Mouse (Mus musculus): ENCODE measurements around the gene Unc5a.

Unc5a gene

GRCm38 (mm10) chr13:54948531-54949493, at the start of gene Unc5a:
Unc5a (plus strand) TSS chr13:54949411.
- peak; percentile 25 to 27 for DNase-seq (ENCODE audit: low spot score in 2 of 2)

GRCm38 (mm10) chr13:54912053-54912452, 37.2 kb upstream of the Unc5a start:
- no peak for DNase-seq (ENCODE audit: low spot score in 2 of 2)

GRCm38 (mm10) chr13:54912894-54913621, 36.2 kb upstream of the Unc5a start:
- DNase-seq (ENCODE audit: low spot score in 2 of 2), result no peak

GRCm38 (mm10) chr13:54916644-54917043, 32.6 kb upstream of the Unc5a start:
- no peak for DNase-seq (ENCODE audit: low spot score in 2 of 2)

GRCm38 (mm10) chr13:54918910-54919309, 30.3 kb upstream of the Unc5a start:
- no peak for DNase-seq (ENCODE audit: low spot score in 2 of 2)

GRCm38 (mm10) chr13:54919666-54920065, 29.5 kb upstream of the Unc5a start:
- no peak for DNase-seq (ENCODE audit: low spot score in 2 of 2)

- DNase-seq (ENCODE audit: low spot score in 2 of 2), result no peak
These were observed 27.5 kb upstream of the Unc5a start for GRCm38 (mm10) chr13:54921700-54922099.

GRCm38 (mm10) chr13:54923705-54924104, 25.5 kb upstream of the Unc5a start:
- DNase-seq (ENCODE audit: low spot score in 2 of 2), result no peak

GRCm38 (mm10) chr13:54925466-54925865, 23.7 kb upstream of the Unc5a start:
- DNase-seq (ENCODE audit: low spot score in 2 of 2), result no peak

GRCm38 (mm10) chr13:54926654-54927053, 22.6 kb upstream of the Unc5a start:
- no peak for DNase-seq (ENCODE audit: low spot score in 2 of 2)

GRCm38 (mm10) chr13:54930123-54930522, 19.1 kb upstream of the Unc5a start:
- DNase-seq (ENCODE audit: low spot score in 2 of 2), result no peak

GRCm38 (mm10) chr13:54934873-54935272, 14.3 kb upstream of the Unc5a start:
- no peak for DNase-seq (ENCODE audit: low spot score in 2 of 2)

- DNase-seq (ENCODE audit: low spot score in 2 of 2), result no peak
These were observed 13.0 kb upstream of the Unc5a start for GRCm38 (mm10) chr13:54936173-54936572.

GRCm38 (mm10) chr13:54937885-54938284, 11.3 kb upstream of the Unc5a start:
- no peak for DNase-seq (ENCODE audit: low spot score in 2 of 2)

- no peak for DNase-seq (ENCODE audit: low spot score in 2 of 2)
These were observed 10.7 kb upstream of the Unc5a start for GRCm38 (mm10) chr13:54938493-54938892.

- DNase-seq (ENCODE audit: low spot score in 2 of 2), result no peak
These were observed 4.6 kb upstream of the Unc5a start for GRCm38 (mm10) chr13:54944411-54945157.

- no peak for DNase-seq (ENCODE audit: low spot score in 2 of 2)
These were observed 3.9 kb upstream of the Unc5a start for GRCm38 (mm10) chr13:54945332-54945731.

GRCm38 (mm10) chr13:54946406-54946805, 2.8 kb upstream of the Unc5a start:
- no peak for DNase-seq (ENCODE audit: low spot score in 2 of 2)

GRCm38 (mm10) chr13:54949592-54949991, 381 bp downstream of the Unc5a start:
- DNase-seq (ENCODE audit: low spot score in 2 of 2), result peak; percentile 16 to 41

GRCm38 (mm10) chr13:54950131-54950530, 920 bp downstream of the Unc5a start:
- no peak for DNase-seq (ENCODE audit: low spot score in 2 of 2)

GRCm38 (mm10) chr13:54951166-54951565, 2.0 kb downstream of the Unc5a start:
- DNase-seq (ENCODE audit: low spot score in 2 of 2), result no peak

GRCm38 (mm10) chr13:54954745-54955144, 5.5 kb downstream of the Unc5a start:
- DNase-seq (ENCODE audit: low spot score in 2 of 2), result no peak
